Mouse (Mus musculus): ENCODE measurements around the gene Rpl4.

GRCm38 (mm10) chr9:64216641-64217040, 43.5 kb downstream of the Rpl4 start:
- TF ChIP-seq CTCF (IDR thresholded peaks at IDR 0.05; ENCODE audit: insufficient read depth, low read depth, low read length), result no peak
- TF ChIP-seq POLR2A (IDR thresholded peaks at IDR 0.05; ENCODE audit: insufficient read depth, low read depth, low read length), result no peak
